Comparison of ENCODE assay signal across 13 mouse cellular contexts in the genomic region with DNA sequence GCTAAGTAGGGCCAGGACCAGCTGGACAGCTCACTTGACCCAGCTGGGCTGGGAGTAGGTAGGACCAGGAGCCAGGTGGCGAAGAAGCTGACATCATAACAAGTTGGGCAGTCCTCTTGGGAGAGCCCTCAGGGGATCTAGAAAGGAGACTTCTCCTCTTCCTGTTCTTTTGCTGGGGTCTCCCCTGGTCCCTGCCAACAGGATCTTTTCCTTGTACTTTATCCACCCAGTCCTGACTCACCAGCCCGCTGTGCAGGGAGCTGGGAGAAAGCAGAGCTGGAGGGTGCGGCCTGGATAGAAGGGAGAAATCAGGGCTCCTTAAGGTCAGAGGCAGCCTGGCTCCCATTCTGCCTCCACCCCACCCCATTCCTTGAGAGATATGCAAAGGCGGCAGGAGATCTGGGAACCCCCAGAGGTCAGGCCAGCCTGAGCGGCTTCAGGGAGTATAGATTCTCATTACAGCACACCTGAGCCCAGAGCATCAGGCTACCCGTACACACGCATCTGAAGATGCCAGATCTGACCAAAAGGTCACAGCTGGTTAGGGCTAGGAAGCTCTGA. TPM values are rescaled to one million over a fixed set of nuclear protein-coding genes. Genes with fewer than 3 reads are reported as not detected.
A peak's percentile ranks its signal among the peaks of the same experiment; 100 is the strongest.
DNase-seq lines count a peak whose midpoint lies in the region; ATAC-seq and TF ChIP-seq lines count a peak whose summit lies in the region.
"Had no signal": no experiment of that assay in that cellular context is flagged by ENCODE, and none has a peak within 500 bp of the region (broad histone marks: within the 10 kb centered on the region; RNA-seq: fewer than 3 reads in every experiment).

No protein-coding gene starts in this region.

- no peaks in the 10 kb centered on the region for H3K27me3 ChIP-seq in spleen, adult 2 months (ENCODE audit: control insufficient read depth, insufficient read depth, low read length)
- H3K27me3 ChIP-seq in heart, embryonic 14.5 days (ENCODE audit: control insufficient read depth, insufficient read depth, low read length), result no peaks in the 10 kb centered on the region
- H3K27me3 ChIP-seq in small intestine, adult 2 months (ENCODE audit: control insufficient read depth, insufficient read depth, low read length), result no peaks in the 10 kb centered on the region
- H3K27me3 ChIP-seq in hindbrain, embryonic 14.5 days (ENCODE audit: control insufficient read depth, insufficient read depth, low read length), result peaks cover 26% of the 10 kb centered on the region

- no peaks in the 10 kb centered on the region for H3K9me3 ChIP-seq in heart, embryonic 14.5 days (ENCODE audit: control insufficient read depth, low read length)
- no peaks in the 10 kb centered on the region for H3K9me3 ChIP-seq in hindbrain, embryonic 14.5 days (ENCODE audit: control insufficient read depth, low read length)
- H3K9me3 ChIP-seq: hindbrain, embryonic 15.5 days; neural tube, embryonic 15.5 days had no signal

- no peak for TF ChIP-seq CTCF in spleen, adult 2 months (IDR thresholded peaks at IDR 0.05; ENCODE audit: extremely low read depth, insufficient read depth, insufficient read length, insufficient replicate concordance)
- TF ChIP-seq CTCF in small intestine, adult 2 months (IDR thresholded peaks at IDR 0.05; ENCODE audit: extremely low read depth, insufficient read length, insufficient replicate concordance, low read depth, low read length), result no peak

- TF ChIP-seq POLR2A in spleen, adult 2 months (IDR thresholded peaks at IDR 0.05; ENCODE audit: low read depth, low read length), result no peak
- TF ChIP-seq POLR2A in small intestine, adult 2 months (IDR thresholded peaks at IDR 0.05; ENCODE audit: low read depth, low read length), result no peak

- H3K4me2 ChIP-seq in heart, embryonic 14.5 days (ENCODE audit: low read length), result 0 out of 2 replicates have a peak overlapping the region, but pooled peaks have one; percentile 11
- H3K4me2 ChIP-seq in hindbrain, embryonic 14.5 days (replicated peaks), result no peak overlapping the region
- H3K4me2 ChIP-seq: hindbrain, embryonic 15.5 days; neural tube, embryonic 15.5 days had no signal

- ATAC-seq in heart, embryonic 14.5 days (ENCODE audit: insufficient number of reproducible peaks, insufficient read depth, low FRiP score, low read depth), result no peak
- no peak for ATAC-seq in hindbrain, embryonic 14.5 days (ENCODE audit: low FRiP score)
- ATAC-seq in megakaryocyte-erythroid progenitor cell, adult 5-6 weeks (replicated peaks; ENCODE audit: low FRiP score, low TSS enrichment, poor library complexity, severe bottlenecking), result no peak
- ATAC-seq: forebrain, embryonic 14.5 days had no signal

- peak overlapping the region; percentile 55 for H3K4me3 ChIP-seq in spleen, adult 2 months (ENCODE audit: extremely low read depth, insufficient read depth, insufficient read length)
- no peak overlapping the region for H3K4me3 ChIP-seq in heart, embryonic 14.5 days (ENCODE audit: control insufficient read depth in 1 of 2, insufficient read depth in 1 of 2, low read depth in 1 of 2, low read length in 2 of 2)
- peak overlapping the region; percentile 77 for H3K4me3 ChIP-seq in small intestine, adult 2 months (ENCODE audit: low read depth, low read length)
- H3K4me3 ChIP-seq in hindbrain, embryonic 14.5 days (replicated peaks; ENCODE audit: low read length), result no peak overlapping the region
- H3K4me3 ChIP-seq: hindbrain, embryonic 15.5 days; left cerebral cortex, adult 2 months; neural tube, embryonic 15.5 days had no signal

- H3K36me3 ChIP-seq in spleen, adult 2 months (ENCODE audit: control insufficient read depth, insufficient read depth, low read length), result peaks cover 33% of the 10 kb centered on the region
- peaks cover 12% of the 10 kb centered on the region for H3K36me3 ChIP-seq in heart, embryonic 14.5 days (ENCODE audit: control insufficient read depth, insufficient read depth, low read length)
- peaks cover 34% of the 10 kb centered on the region for H3K36me3 ChIP-seq in small intestine, adult 2 months (ENCODE audit: control insufficient read depth, insufficient read depth, low read length)
- no peaks in the 10 kb centered on the region for H3K36me3 ChIP-seq in hindbrain, embryonic 14.5 days (replicated peaks; ENCODE audit: control insufficient read depth, insufficient read depth)
- H3K36me3 ChIP-seq: hindbrain, embryonic 15.5 days; neural tube, embryonic 15.5 days had no signal

- no peak overlapping the region for H3K9ac ChIP-seq in heart, embryonic 14.5 days (ENCODE audit: low read length)
- H3K9ac ChIP-seq in hindbrain, embryonic 14.5 days, result no peak overlapping the region
- H3K9ac ChIP-seq: hindbrain, embryonic 15.5 days; neural tube, embryonic 15.5 days had no signal

- H3K4me1 ChIP-seq in spleen, adult 2 months (ENCODE audit: control insufficient read depth, insufficient read depth, insufficient read length), result peaks cover 40% of the 10 kb centered on the region
- peaks cover 30 to 36% of the 10 kb centered on the region in 2 experiments for H3K4me1 ChIP-seq in heart, embryonic 14.5 days (ENCODE audit: control insufficient read depth in 2 of 2, insufficient read depth in 2 of 2, low read length in 2 of 2)
- H3K4me1 ChIP-seq in small intestine, adult 2 months (ENCODE audit: control insufficient read depth, insufficient read depth, insufficient read length, low read length), result peaks cover 36% of the 10 kb centered on the region
- H3K4me1 ChIP-seq in hindbrain, embryonic 14.5 days (replicated peaks; ENCODE audit: control insufficient read depth, insufficient read depth, low read length), result peaks cover 8% of the 10 kb centered on the region; the same call in 1 of the 2 replicates

- DNase-seq in adrenal gland, adult 8-10 months, result peak; percentile 16
- DNase-seq in adrenal gland, adult 2 months, result no peak
- no peak for DNase-seq in spleen, adult 2 months (ENCODE audit: low read depth in 1 of 2, low spot score in 2 of 2)
- DNase-seq in spleen, adult 12 weeks (ENCODE audit: low spot score), result no peak
- DNase-seq in hindbrain, embryonic 14.5 days (ENCODE audit: low spot score), result no peak

- 55% methylated on average over 7 of the region's 7 CpGs for WGBS in spleen, adult 2 months
- WGBS in heart, embryonic 14.5 days, result 82% methylated on average over 7 of the region's 7 CpGs
- WGBS in small intestine, adult 2 months, result 30% methylated on average over 7 of the region's 7 CpGs
- 62% methylated on average over 7 of the region's 7 CpGs for WGBS in hindbrain, embryonic 14.5 days

- H3K27ac ChIP-seq in spleen, adult 2 months (ENCODE audit: insufficient read depth, low read length), result peak overlapping the region; percentile 99
- H3K27ac ChIP-seq in heart, embryonic 14.5 days (replicated peaks in 1 of 2; ENCODE audit: control insufficient read depth in 1 of 2, insufficient read depth in 1 of 2, low read depth in 2 of 2, low read length in 2 of 2), result no peak overlapping the region
- H3K27ac ChIP-seq in small intestine, adult 2 months (ENCODE audit: insufficient read depth, low read depth, low read length), result peak overlapping the region; percentile 100
- no peak overlapping the region for H3K27ac ChIP-seq in hindbrain, embryonic 14.5 days
- H3K27ac ChIP-seq: hindbrain, embryonic 15.5 days; left cerebral cortex, adult 2 months; neural tube, embryonic 15.5 days had no signal

RNA-seq across cellular contexts. Expression of a gene that starts 2.2 kb away (rescaled TPM):
- total RNA-seq in adrenal gland, adult 8-10 months (2022), result 10 to 100 TPM in 1 of 4 experiments, 1 to 10 TPM in 3; 7.2 to 10.2 (median 8.1) TPM
- 1 to 10 TPM; 6.0 to 7.0 TPM for total RNA-seq in adrenal gland, adult 2 months (2021)
- polyA plus RNA-seq in adrenal gland, adult 2 months (2012; rRNA removed), result 7.8 and 8.9 TPM in 2 replicates
- polyA plus RNA-seq in spleen, adult 2 months (2012; rRNA removed), result 27.6 and 36.4 TPM in 2 replicates
- polyA plus RNA-seq in heart, embryonic 14.5 days (2014; fragmentation: Nextera tagmentation; extraction: Ambion mirVana), result 1.1 and 1.3 TPM in 2 replicates
- 27.1 and 36.7 TPM in 2 replicates for polyA plus RNA-seq in small intestine, adult 2 months (2012; rRNA removed)
- 0.09 and 0.43 TPM in 2 replicates for polyA plus RNA-seq in hindbrain, embryonic 14.5 days (2014; fragmentation: Nextera tagmentation; extraction: Ambion mirVana)
- total RNA-seq in megakaryocyte-erythroid progenitor cell, adult 5-6 weeks (2014; fragmentation: Nextera tagmentation), result 3.8 and 4.7 TPM in 2 replicates
- total RNA-seq in megakaryocyte-erythroid progenitor cell, adult 5-6 weeks (2017), result 2.7 and 5.6 TPM in 2 replicates

RNA-seq across cellular contexts. Expression of a gene that starts 40.5 kb away (rescaled TPM):
- 10 to 100 TPM; 24.8 to 35.4 (median 32.6) TPM for total RNA-seq in adrenal gland, adult 8-10 months (2022)
- 10 to 100 TPM; 29.9 to 30.6 TPM for total RNA-seq in adrenal gland, adult 2 months (2021)
- 4.3 and 6.4 TPM in 2 replicates for polyA plus RNA-seq in adrenal gland, adult 2 months (2012; rRNA removed)
- polyA plus RNA-seq in spleen, adult 2 months (2012; rRNA removed), result 11.3 and 12.7 TPM in 2 replicates
- polyA plus RNA-seq in heart, embryonic 14.5 days (2014; fragmentation: Nextera tagmentation; extraction: Ambion mirVana), result 43.8 and 46.0 TPM in 2 replicates
- 3.5 and 9.1 TPM in 2 replicates for polyA plus RNA-seq in small intestine, adult 2 months (2012; rRNA removed)
- 165 and 171 TPM in 2 replicates for polyA plus RNA-seq in hindbrain, embryonic 14.5 days (2014; fragmentation: Nextera tagmentation; extraction: Ambion mirVana)
- total RNA-seq in megakaryocyte-erythroid progenitor cell, adult 5-6 weeks (2014; fragmentation: Nextera tagmentation), result 31.2 and 52.8 TPM in 2 replicates
- 34.5 and 49.7 TPM in 2 replicates for total RNA-seq in megakaryocyte-erythroid progenitor cell, adult 5-6 weeks (2017)

RNA-seq across cellular contexts. Expression of a gene that starts 59.0 kb away (rescaled TPM):
- total RNA-seq in adrenal gland, adult 8-10 months (2022), result 10 to 100 TPM; 17.2 to 20.1 (median 19.5) TPM
- 10 to 100 TPM; 18.3 to 19.3 TPM for total RNA-seq in adrenal gland, adult 2 months (2021)
- polyA plus RNA-seq in adrenal gland, adult 2 months (2012; rRNA removed), result 6.1 TPM in 2 replicates
- polyA plus RNA-seq in spleen, adult 2 months (2012; rRNA removed), result 7.2 and 9.1 TPM in 2 replicates
- 19.3 and 21.2 TPM in 2 replicates for polyA plus RNA-seq in heart, embryonic 14.5 days (2014; fragmentation: Nextera tagmentation; extraction: Ambion mirVana)
- 4.2 and 6.2 TPM in 2 replicates for polyA plus RNA-seq in small intestine, adult 2 months (2012; rRNA removed)
- 23.7 and 26.2 TPM in 2 replicates for polyA plus RNA-seq in hindbrain, embryonic 14.5 days (2014; fragmentation: Nextera tagmentation; extraction: Ambion mirVana)
- 25.4 and 26.1 TPM in 2 replicates for total RNA-seq in megakaryocyte-erythroid progenitor cell, adult 5-6 weeks (2014; fragmentation: Nextera tagmentation)
- total RNA-seq in megakaryocyte-erythroid progenitor cell, adult 5-6 weeks (2017), result 32.2 and 33.6 TPM in 2 replicates

RNA-seq across cellular contexts. Expression of a gene that starts 59.9 kb away (rescaled TPM):
- total RNA-seq in adrenal gland, adult 8-10 months (2022), result under 1 TPM in 2 of 4 experiments, not detected in 2; 0.13 to 0.14 TPM
- not detected for total RNA-seq in adrenal gland, adult 2 months (2021)
- 0.06 TPM in 1 of 2 replicates, not detected in the other for polyA plus RNA-seq in adrenal gland, adult 2 months (2012; rRNA removed)
- not detected in 2 replicates for polyA plus RNA-seq in spleen, adult 2 months (2012; rRNA removed)
- not detected in 2 replicates for polyA plus RNA-seq in heart, embryonic 14.5 days (2014; fragmentation: Nextera tagmentation; extraction: Ambion mirVana)
- not detected in 2 replicates for polyA plus RNA-seq in small intestine, adult 2 months (2012; rRNA removed)
- 1.5 and 1.8 TPM in 2 replicates for polyA plus RNA-seq in hindbrain, embryonic 14.5 days (2014; fragmentation: Nextera tagmentation; extraction: Ambion mirVana)
- not detected in 2 replicates for total RNA-seq in megakaryocyte-erythroid progenitor cell, adult 5-6 weeks (2014; fragmentation: Nextera tagmentation)
- not detected in 2 replicates for total RNA-seq in megakaryocyte-erythroid progenitor cell, adult 5-6 weeks (2017)
- total RNA-seq: adrenal gland, postnatal 14 days had no signal

Comparison
In these comparisons a context has a peak if more than half of its experiments do, and no peak if none do; other contexts are left out.
1. H3K27ac ChIP-seq: peak in spleen, adult 2 months (single experiment) and small intestine, adult 2 months (single experiment); none in heart, embryonic 14.5 days (0 of 2) and hindbrain, embryonic 14.5 days (single experiment).
2. H3K4me3 ChIP-seq: peak in spleen, adult 2 months (single experiment) and small intestine, adult 2 months (single experiment); none in heart, embryonic 14.5 days (0 of 2) and hindbrain, embryonic 14.5 days (single experiment).